Mouse (Mus musculus): ENCODE measurements around the gene Aldh1l1. TPM values are rescaled to one million over a fixed set of nuclear protein-coding genes. Genes with fewer than 3 reads are reported as not detected.

The Aldh1l1 gene
- total and polyA plus RNA-seq, 3 experiments = 0.05 TPM; not detected in 2

DNA sequence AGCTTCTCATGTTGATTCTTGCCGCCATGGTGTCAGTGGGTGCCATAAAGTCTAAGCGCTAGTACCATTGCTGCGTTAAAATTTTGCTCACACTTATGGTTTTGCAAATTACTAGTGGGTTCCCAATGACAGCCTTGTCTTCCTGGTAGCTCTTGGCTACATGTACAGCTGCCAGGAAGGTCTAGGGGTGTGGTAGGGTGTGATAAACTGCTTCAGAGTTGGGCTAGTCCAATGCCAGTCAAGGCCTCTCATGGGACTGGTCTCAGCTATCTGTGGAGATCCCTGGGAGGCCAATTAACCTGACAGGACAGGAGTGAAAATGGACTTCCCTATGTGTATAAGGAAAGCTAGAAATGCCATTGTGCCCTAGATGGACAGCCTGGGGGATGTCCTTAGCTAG is 116.1 kb downstream of the Aldh1l1 start:
- Histone ChIP-seq H3K4me3 (ENCODE audit: low read depth, low read length) (no peak overlapping the region), H3K4me1 (ENCODE audit: insufficient read depth, low read depth, low read length) (peaks cover 35% of the 10 kb centered on the region), H3K27me3 (ENCODE audit: insufficient read depth, low read length) (peaks cover 37% of the 10 kb centered on the region), H3K36me3 (replicated peaks) (no peaks in the 10 kb centered on the region), H3K9me3 (replicated peaks) (no peaks in the 10 kb centered on the region)
- DNase-seq (ENCODE audit: low spot score) = no peak
- no peak for ATAC-seq (ENCODE audit: extremely low read depth, insufficient number of reproducible peaks, low FRiP score, poor library complexity, severe bottlenecking)
- TF ChIP-seq POLR2AphosphoS5 (IDR thresholded peaks at IDR 0.05; ENCODE audit: insufficient replicate concordance, low read depth, low read length) (no peak), GATA1 (IDR thresholded peaks at IDR 0.05; ENCODE audit: borderline replicate concordance, low read length) (no peak), CTCF (IDR thresholded peaks at IDR 0.05; ENCODE audit: low read depth, low read length) (no peak), GATA2 (IDR thresholded peaks at IDR 0.05; ENCODE audit: borderline replicate concordance, low read depth, low read length) (no peak)

DNA sequence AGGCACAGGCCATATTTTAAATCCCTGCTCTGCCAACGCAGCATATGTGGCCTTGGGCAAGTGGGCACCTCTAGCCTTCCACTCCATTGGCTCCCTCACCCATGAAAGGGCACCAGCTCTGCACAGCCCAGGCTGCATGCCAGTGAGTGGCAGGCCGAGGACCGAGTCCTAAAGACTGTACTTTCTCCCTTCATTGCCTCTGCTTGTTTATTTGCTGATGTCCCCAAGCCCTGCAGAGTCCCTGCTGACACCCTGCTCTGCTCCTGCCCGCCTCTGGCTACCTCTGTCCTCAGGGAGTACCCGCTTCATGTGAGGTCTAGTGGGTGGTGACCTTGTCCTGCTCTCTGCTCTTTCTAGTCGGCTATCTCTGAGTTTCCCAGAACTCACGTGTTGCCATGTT is 116.9 kb downstream of the Aldh1l1 start:
- H3K9me3 ChIP-seq (replicated peaks) = no peaks in the 10 kb centered on the region
- ATAC-seq (ENCODE audit: extremely low read depth, insufficient number of reproducible peaks, low FRiP score, poor library complexity, severe bottlenecking) (no peak), DNase-seq (ENCODE audit: low spot score) (no peak)
- TF ChIP-seq GATA2 (IDR thresholded peaks at IDR 0.05; ENCODE audit: borderline replicate concordance, low read depth, low read length) = no peak
- TF ChIP-seq POLR2AphosphoS5 (IDR thresholded peaks at IDR 0.05; ENCODE audit: insufficient replicate concordance, low read depth, low read length) = no peak
- TF ChIP-seq GATA1 (IDR thresholded peaks at IDR 0.05; ENCODE audit: borderline replicate concordance, low read length) = no peak
- no peak for TF ChIP-seq TAL1 (conservative IDR thresholded peaks at IDR 0.05; ENCODE audit: low read depth, low read length)
- TF ChIP-seq CTCF (IDR thresholded peaks at IDR 0.05; ENCODE audit: low read depth, low read length) = no peak
- peaks cover 35% of the 10 kb centered on the region for H3K27me3 ChIP-seq (ENCODE audit: insufficient read depth, low read length)
- H3K4me3 ChIP-seq (ENCODE audit: low read depth, low read length) = no peak overlapping the region
- H3K36me3 ChIP-seq (replicated peaks) = no peaks in the 10 kb centered on the region
- H3K4me1 ChIP-seq (ENCODE audit: insufficient read depth, low read depth, low read length) = peaks cover 43% of the 10 kb centered on the region

DNA sequence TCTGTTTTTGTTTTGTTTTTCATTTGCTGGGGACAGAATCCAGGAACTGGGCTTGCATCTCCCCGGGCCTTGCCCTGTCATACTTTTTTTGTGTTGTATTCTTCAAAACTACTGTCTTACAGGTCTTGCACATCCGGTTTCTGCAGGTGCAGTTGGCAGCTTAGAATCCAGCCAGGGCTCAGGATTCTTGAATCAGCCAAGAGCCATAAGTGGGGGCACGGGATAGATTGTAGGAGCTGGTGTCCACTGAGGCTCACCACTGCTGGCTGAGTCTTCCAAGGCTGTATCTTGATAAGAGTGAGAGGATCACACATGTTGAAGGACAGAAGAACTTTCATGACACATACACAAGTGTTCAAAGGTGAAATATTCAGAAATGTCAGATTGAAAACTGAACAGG is 117.9 kb downstream of the Aldh1l1 start:
- Histone ChIP-seq H3K9me3 (replicated peaks) (no peaks in the 10 kb centered on the region), H3K4me1 (ENCODE audit: insufficient read depth, low read depth, low read length) (peaks cover 53% of the 10 kb centered on the region), H3K4me3 (ENCODE audit: low read depth, low read length) (peak overlapping the region; percentile 78; the same call in 1 of the 2 replicates), H3K27me3 (ENCODE audit: insufficient read depth, low read length) (peaks cover 28% of the 10 kb centered on the region), H3K36me3 (replicated peaks) (peaks cover 3% of the 10 kb centered on the region)
- ATAC-seq (ENCODE audit: extremely low read depth, insufficient number of reproducible peaks, low FRiP score, poor library complexity, severe bottlenecking) = no peak
- TF ChIP-seq CTCF (IDR thresholded peaks at IDR 0.05; ENCODE audit: low read depth, low read length) (no peak), POLR2AphosphoS5 (IDR thresholded peaks at IDR 0.05; ENCODE audit: insufficient replicate concordance, low read depth, low read length) (no peak), GATA1 (IDR thresholded peaks at IDR 0.05; ENCODE audit: borderline replicate concordance, low read length) (no peak), GATA2 (IDR thresholded peaks at IDR 0.05; ENCODE audit: borderline replicate concordance, low read depth, low read length) (no peak), TAL1 (conservative IDR thresholded peaks at IDR 0.05; ENCODE audit: low read depth, low read length) (no peak)
- no peak for DNase-seq (ENCODE audit: low spot score)

DNA sequence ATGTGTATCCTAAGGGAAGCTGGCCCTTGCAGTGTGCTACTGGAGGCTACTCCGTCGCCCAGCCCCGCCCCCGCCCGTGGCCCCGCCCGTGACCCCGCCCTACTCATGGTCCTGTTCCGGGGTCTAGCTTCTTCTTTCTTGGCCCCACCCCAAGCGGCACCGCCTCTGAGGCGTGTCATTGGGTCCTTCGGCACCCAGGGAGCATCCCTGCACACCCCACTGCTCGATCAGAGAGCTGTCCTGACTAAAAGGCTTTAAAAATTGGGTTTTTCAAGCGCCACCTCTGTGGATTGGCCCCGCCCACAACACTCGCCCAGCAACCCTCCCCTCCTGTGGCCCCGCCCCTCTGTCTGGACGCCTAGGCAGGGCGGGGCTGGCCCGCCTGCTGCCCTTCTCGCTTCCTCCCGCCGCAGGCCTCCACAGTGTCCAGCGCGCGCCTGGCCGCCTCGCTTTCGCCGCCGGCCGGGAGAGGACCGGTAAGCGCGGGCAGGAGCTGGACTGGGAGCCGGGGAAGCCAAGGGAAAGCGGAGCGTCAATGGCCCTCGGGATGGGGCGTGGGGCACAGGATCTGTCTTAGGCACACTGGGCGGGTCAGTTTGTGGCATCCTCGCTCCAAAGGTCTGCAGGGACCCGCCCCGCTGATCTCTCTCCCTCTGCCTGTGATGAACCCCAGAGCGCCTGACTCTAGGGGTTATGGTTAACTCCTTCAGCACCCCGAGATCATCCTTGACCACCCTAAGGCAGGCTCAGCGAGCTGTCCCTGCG is 118.5 kb downstream of the Aldh1l1 start, which contains the start of gene Slc41a3:
Gene Slc41a3 (plus strand): TSS at position 193 of the 765 bp plus-strand sequence.
- ATAC-seq (ENCODE audit: extremely low read depth, insufficient number of reproducible peaks, low FRiP score, poor library complexity, severe bottlenecking) = peak; percentile 80
- peaks cover 3% of the 10 kb centered on the region for H3K36me3 ChIP-seq (replicated peaks)
- peaks cover 28% of the 10 kb centered on the region for H3K27me3 ChIP-seq (ENCODE audit: insufficient read depth, low read length)
- no peaks in the 10 kb centered on the region for H3K9me3 ChIP-seq (replicated peaks)
- H3K4me1 ChIP-seq (ENCODE audit: insufficient read depth, low read depth, low read length) = peaks cover 59% of the 10 kb centered on the region
- peak; percentile 94 for DNase-seq (ENCODE audit: low spot score)
- no peak for TF ChIP-seq TAL1 (conservative IDR thresholded peaks at IDR 0.05; ENCODE audit: low read depth, low read length)
- no peak for TF ChIP-seq GATA2 (IDR thresholded peaks at IDR 0.05; ENCODE audit: borderline replicate concordance, low read depth, low read length)
- no peak for TF ChIP-seq GATA1 (IDR thresholded peaks at IDR 0.05; ENCODE audit: borderline replicate concordance, low read length)
- no peak for TF ChIP-seq POLR2AphosphoS5 (IDR thresholded peaks at IDR 0.05; ENCODE audit: insufficient replicate concordance, low read depth, low read length)
- no peak for TF ChIP-seq CTCF (IDR thresholded peaks at IDR 0.05; ENCODE audit: low read depth, low read length)
- H3K4me3 ChIP-seq (ENCODE audit: low read depth, low read length) = peak within 1 kb of the TSS; percentile 78

DNA sequence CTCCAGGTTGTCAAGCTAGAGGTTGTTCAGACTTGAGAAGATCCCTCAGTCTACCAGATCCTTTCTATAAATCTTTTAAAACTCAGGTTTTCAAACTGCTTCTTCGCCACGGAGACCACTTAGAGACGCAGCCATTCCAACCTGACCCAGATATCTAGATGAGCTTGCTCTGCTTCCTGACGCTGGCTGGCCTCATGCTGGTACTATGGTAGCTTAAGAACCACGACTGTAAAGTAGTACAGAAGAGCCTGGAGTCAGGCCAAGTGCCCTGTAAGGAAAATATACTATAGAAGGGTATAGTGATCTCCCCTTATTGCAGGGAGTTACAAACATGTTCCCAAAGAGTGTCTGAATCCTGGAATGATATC is 119.1 kb downstream of the Aldh1l1 start:
- ATAC-seq (ENCODE audit: extremely low read depth, insufficient number of reproducible peaks, low FRiP score, poor library complexity, severe bottlenecking) = no peak
- H3K4me1 ChIP-seq (ENCODE audit: insufficient read depth, low read depth, low read length) = peaks cover 65% of the 10 kb centered on the region

DNA sequence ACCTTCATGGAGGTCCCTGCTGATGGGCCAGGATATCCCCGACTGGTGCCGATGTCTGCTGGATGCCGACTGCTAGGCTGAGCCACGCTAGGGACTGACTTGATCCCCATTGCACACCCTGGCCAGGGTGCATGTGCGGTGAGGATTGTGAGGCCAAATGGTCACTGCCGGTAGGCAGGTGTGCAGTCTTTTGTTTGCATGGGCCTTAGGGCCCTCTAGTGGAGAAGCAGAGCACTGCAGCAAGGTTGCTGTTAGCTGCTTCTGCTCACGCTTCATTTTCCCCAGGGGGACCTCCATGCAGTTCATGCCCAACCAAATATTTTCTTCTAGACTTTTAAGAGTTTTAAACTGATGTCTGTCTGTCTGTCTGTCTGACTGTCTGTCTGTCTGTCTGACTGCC is 120.3 kb downstream of the Aldh1l1 start:
- ATAC-seq (ENCODE audit: extremely low read depth, insufficient number of reproducible peaks, low FRiP score, poor library complexity, severe bottlenecking) (no peak), DNase-seq (ENCODE audit: low spot score) (peak; percentile 44)
- Histone ChIP-seq H3K27me3 (ENCODE audit: insufficient read depth, low read length) (peaks cover 24% of the 10 kb centered on the region), H3K4me1 (ENCODE audit: insufficient read depth, low read depth, low read length) (peaks cover 75% of the 10 kb centered on the region), H3K36me3 (replicated peaks) (peaks cover 5% of the 10 kb centered on the region), H3K9me3 (replicated peaks) (no peaks in the 10 kb centered on the region), H3K4me3 (ENCODE audit: low read depth, low read length) (no peak overlapping the region; the same call in 1 of the 2 replicates)
- TF ChIP-seq CTCF (IDR thresholded peaks at IDR 0.05; ENCODE audit: low read depth, low read length) (peak; percentile 97), POLR2AphosphoS5 (IDR thresholded peaks at IDR 0.05; ENCODE audit: insufficient replicate concordance, low read depth, low read length) (no peak)

More for the DNA sequence above, 119.1 kb downstream of the Aldh1l1 start:
- Histone ChIP-seq H3K9me3 (replicated peaks) (no peaks in the 10 kb centered on the region), H3K36me3 (replicated peaks) (peaks cover 4% of the 10 kb centered on the region), H3K27me3 (ENCODE audit: insufficient read depth, low read length) (peaks cover 28% of the 10 kb centered on the region), H3K4me3 (ENCODE audit: low read depth, low read length) (peak overlapping the region; percentile 78)
- TF ChIP-seq TAL1 (conservative IDR thresholded peaks at IDR 0.05; ENCODE audit: low read depth, low read length) (no peak), POLR2AphosphoS5 (IDR thresholded peaks at IDR 0.05; ENCODE audit: insufficient replicate concordance, low read depth, low read length) (no peak), GATA2 (IDR thresholded peaks at IDR 0.05; ENCODE audit: borderline replicate concordance, low read depth, low read length) (no peak)
- no peak for DNase-seq (ENCODE audit: low spot score)

All from G1E (cell line).